In the genomic region with DNA sequence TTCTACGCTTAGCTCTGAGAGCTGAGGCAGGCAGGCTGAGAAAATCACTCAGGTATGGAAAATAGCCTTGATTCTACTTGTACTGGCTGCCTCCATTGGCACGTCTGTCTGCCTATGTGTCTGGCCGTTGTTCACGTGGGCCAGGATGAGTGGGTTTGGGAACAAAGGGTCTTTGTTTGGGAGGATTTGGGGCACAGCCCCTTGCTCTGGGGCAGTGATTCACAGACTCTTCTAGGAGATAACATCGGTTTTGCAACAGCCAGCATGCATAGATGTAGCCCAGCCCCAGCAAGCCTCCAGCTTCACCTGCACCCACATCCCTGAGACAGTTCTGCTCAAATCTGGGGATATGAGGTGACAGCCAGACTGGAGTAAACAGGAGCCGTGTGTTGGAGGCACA, we compare ENCODE assay signal across 19 mouse cellular contexts. TPM values are rescaled to one million over a fixed set of nuclear protein-coding genes. Genes with fewer than 3 reads are reported as not detected.
"Had no signal": no experiment of that assay in that cellular context is flagged by ENCODE, and none has a peak within 500 bp of the region (broad histone marks: within the 10 kb centered on the region; RNA-seq: fewer than 3 reads in every experiment).

No protein-coding gene starts in this region.

- H3K4me1 ChIP-seq: neural tube, embryonic 13.5 days had no signal

- H3K4me2 ChIP-seq: liver, embryonic 13.5 days; midbrain, embryonic 12.5 days; neural tube, embryonic 13.5 days had no signal

- H3K27me3 ChIP-seq: liver, embryonic 13.5 days; midbrain, embryonic 12.5 days; neural tube, embryonic 13.5 days had no signal

- H3K36me3 ChIP-seq: liver, embryonic 13.5 days; midbrain, embryonic 12.5 days; neural tube, embryonic 13.5 days had no signal

- ATAC-seq: intestine, embryonic 16.5 days; midbrain, embryonic 16.5 days had no signal

- H3K9ac ChIP-seq: liver, embryonic 13.5 days; midbrain, embryonic 12.5 days; neural tube, embryonic 13.5 days had no signal

- DNase-seq: kidney, adult 8-10 months; kidney, postnatal 10 days; left cerebral cortex, postnatal 4 days; liver, embryonic 13.5 days; lung, adult 2 months; lung, postnatal 14 days; lung, postnatal 4 days; right cerebral cortex, adult 18-20 months; right cerebral cortex, postnatal 14 days; right cerebral cortex, postnatal 4 days; thymus, adult 2 months; thymus, postnatal 14 days; thymus, postnatal 4 days had no signal

- H3K27ac ChIP-seq: liver, embryonic 13.5 days; midbrain, embryonic 12.5 days; neural tube, embryonic 13.5 days; stomach, postnatal 0 days had no signal

- H3K4me3 ChIP-seq: liver, embryonic 13.5 days; midbrain, embryonic 12.5 days; myocyte; neural tube, embryonic 13.5 days had no signal

- H3K9me3 ChIP-seq: liver, embryonic 13.5 days; midbrain, embryonic 12.5 days had no signal

RNA-seq across cellular contexts. Expression of a gene that starts 41.0 kb away (rescaled TPM):
- polyA plus RNA-seq: midbrain, embryonic 16.5 days had no signal
